Mouse (Mus musculus) MN1 (cell line): ENCODE results near the gene Fkbp10.
A peak's percentile ranks its signal among the peaks of the same experiment; 100 is the strongest.

ENCODE experiments used
- DNase-seq: peaks from one replicate; pipeline ENCODE4 v3.0.0-alpha.2; 2016; ENCODE audit warnings: low spot score

The Fkbp10 gene

GRCm38 (mm10) chr11:100472197-100472934 is 56.9 kb downstream of the Fkbp10 start, which contains the start of gene Klhl11:
TSS of gene Klhl11 (minus strand) at chr11:100472741.
- DNase-seq, result peak; percentile 93

- DNase-seq, result no peak
Measured at GRCm38 (mm10) chr11:100472935-100473295, 57.4 kb downstream of the Fkbp10 start.
